Mouse (Mus musculus) gastrocnemius, adult 2 months (tissue): Measurements from ENCODE around the gene Ctnna3. TPM values are rescaled to one million over a fixed set of nuclear protein-coding genes. Genes with fewer than 3 reads are reported as not detected.
A peak's percentile ranks its signal among the peaks of the same experiment; 100 is the strongest.

Experiments
- DNase-seq: peaks from one replicate; pipeline ENCODE4 v3.0.0; 2022
- H3K27ac ChIP-seq: fragments of 200-600 bp; 2 replicates; pipeline ENCODE4 v1.8.1; 2022; ENCODE audit warnings: mild to moderate bottlenecking
- H3K4me3 ChIP-seq: fragments of 200-600 bp; 2 replicates; pipeline ENCODE4 v1.8.1; 2022; ENCODE audit warnings: mild to moderate bottlenecking, moderate library complexity
- CTCF ChIP-seq: fragments of 200-600 bp; IDR thresholded peaks from 2 replicates; pipeline ENCODE4 v1.8.1; 2022; ENCODE audit warnings: antibody characterized with exemption, mild to moderate bottlenecking, moderate library complexity
- intact Hi-C: fragments of 180-260 bp; cut with DNase I; formaldehyde crosslinking; loops from one replicate; pipeline ENCODE4 v1.15.1; 2025
- total RNA-seq, 2 experiments: library from RNA; stranded (reverse); gene quantifications; 2 replicates each; pipeline ENCODE4 v1.2.3; 2021

The Ctnna3 gene
- total RNA-seq, 2 experiments from 2014 or later: 11.8 to 22.7 TPM

GRCm38 (mm10) chr10:63978101-63978500, 548.2 kb downstream of the Ctnna3 start:
- peak overlapping the region; percentile 58 for H3K27ac ChIP-seq
- no peak for TF ChIP-seq CTCF
- intact Hi-C loops: no loop called here
- DNase-seq: no peak
- H3K4me3 ChIP-seq: peak overlapping the region; percentile 62

GRCm38 (mm10) chr10:63978535-63978934, 548.6 kb downstream of the Ctnna3 start:
- DNase-seq: no peak
- H3K27ac ChIP-seq: no peak overlapping the region
- TF ChIP-seq CTCF: no peak
- intact Hi-C loops: no loop called here
- H3K4me3 ChIP-seq: peak overlapping the region; percentile 62

DNA sequence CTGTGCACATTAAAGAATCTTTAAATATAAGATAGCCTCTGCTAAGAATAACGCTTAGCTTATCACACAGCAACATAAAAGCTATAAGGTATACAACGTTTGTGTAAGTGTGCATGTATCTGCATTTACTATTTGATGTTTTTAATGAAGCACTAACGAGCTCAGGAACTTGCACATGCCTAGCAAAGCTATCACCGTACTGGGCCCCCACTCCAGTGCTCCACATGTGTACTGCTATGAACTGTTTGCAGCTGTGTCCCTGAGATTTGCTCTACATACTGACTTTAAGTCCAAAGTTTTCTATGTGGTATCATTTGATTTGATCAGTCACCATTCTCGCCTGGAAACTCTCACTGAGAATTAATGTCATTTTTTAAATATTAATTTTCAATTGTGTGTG, 549.1 kb downstream of the Ctnna3 start:
- Histone ChIP-seq H3K4me3 (no peak overlapping the region), H3K27ac (no peak overlapping the region)
- intact Hi-C loops: no loop called here
- no peak for DNase-seq
- no peak for TF ChIP-seq CTCF

DNA sequence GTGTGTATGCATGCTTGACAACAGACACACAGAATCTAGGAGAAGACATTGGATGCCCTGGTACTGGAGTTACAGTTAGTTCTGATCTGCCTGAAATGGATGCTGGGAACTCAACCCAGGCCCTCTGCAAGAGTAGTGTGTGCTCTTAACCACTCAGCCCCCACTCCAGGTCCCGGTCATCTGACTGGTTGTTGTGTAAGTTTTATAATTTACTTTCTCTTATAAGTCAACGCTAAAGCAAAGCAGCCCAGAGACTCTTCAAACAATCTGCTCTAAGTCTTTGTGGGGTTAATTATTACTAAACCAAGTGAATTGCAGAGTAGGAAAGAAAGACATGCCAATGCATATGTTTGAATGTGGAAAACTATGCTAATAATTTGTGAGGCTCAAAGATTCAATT, 549.5 kb downstream of the Ctnna3 start:
- TF ChIP-seq CTCF: no peak
- DNase-seq: no peak

GRCm38 (mm10) chr10:63985576-63985975, 555.7 kb downstream of the Ctnna3 start:
- no peak overlapping the region for H3K27ac ChIP-seq
- TF ChIP-seq CTCF: no peak
- H3K4me3 ChIP-seq: no peak overlapping the region
- no peak for DNase-seq
- intact Hi-C loops: no loop called here

More for the DNA sequence above, 549.5 kb downstream of the Ctnna3 start:
- H3K4me3 ChIP-seq: no peak overlapping the region
- intact Hi-C loops: no loop called here
- H3K27ac ChIP-seq: no peak overlapping the region

- no peak for DNase-seq
- H3K4me3 ChIP-seq: no peak overlapping the region
- intact Hi-C loops: no loop called here
- TF ChIP-seq CTCF: no peak
- H3K27ac ChIP-seq: no peak overlapping the region
Observed at GRCm38 (mm10) chr10:63994251-63994650, 564.4 kb downstream of the Ctnna3 start.

GRCm38 (mm10) chr10:64001531-64001930, 571.6 kb downstream of the Ctnna3 start:
- no peak for TF ChIP-seq CTCF
- H3K4me3 ChIP-seq: no peak overlapping the region
- no peak overlapping the region for H3K27ac ChIP-seq
- no peak for DNase-seq
- intact Hi-C loops: no loop called here

GRCm38 (mm10) chr10:64001996-64002395, 572.1 kb downstream of the Ctnna3 start:
- TF ChIP-seq CTCF: no peak
- no peak overlapping the region for H3K27ac ChIP-seq
- no peak overlapping the region for H3K4me3 ChIP-seq
- no peak for DNase-seq
- intact Hi-C loops: no loop called here

DNA sequence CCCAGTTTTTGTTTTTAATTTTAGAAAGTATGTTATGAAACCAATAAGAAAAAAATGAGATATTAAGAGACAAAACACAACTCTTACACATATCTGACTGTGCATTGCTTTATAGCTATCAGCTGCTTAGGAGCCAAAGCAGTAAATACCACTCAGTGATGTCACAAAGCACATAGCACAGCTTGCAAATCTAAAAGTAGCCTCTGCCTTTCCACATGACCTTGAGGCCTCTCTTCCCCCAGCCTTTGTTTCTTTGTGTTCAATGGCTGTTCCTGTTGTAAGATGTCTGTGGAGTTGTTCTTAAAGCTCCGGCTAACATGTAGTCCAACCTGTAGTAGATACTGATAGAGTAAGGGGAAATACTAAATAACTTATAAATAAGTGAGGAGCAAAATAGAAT, 590.4 kb downstream of the Ctnna3 start:
- Histone ChIP-seq H3K4me3 (no peak overlapping the region), H3K27ac (no peak overlapping the region)
- no peak for DNase-seq
- intact Hi-C loops: no loop called here
- no peak for TF ChIP-seq CTCF

DNA sequence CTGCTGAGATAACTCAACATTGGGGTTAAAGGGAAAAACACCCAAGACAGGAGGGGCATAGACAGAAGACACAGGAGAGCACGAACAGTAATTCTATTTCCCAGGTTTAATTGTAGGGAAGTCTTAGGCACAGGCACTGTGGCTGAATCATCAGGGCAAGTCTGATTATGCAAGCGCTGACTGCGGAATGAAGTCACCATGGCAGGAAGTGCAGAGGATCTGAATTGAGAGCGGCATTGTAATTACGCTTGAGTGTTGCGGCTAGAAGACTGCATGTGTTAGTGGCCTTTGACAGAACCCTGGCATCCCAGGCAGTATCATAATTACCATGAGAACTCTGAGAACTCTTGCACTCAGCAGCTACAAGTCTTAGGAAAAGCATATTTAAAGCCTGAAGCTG, 593.4 kb downstream of the Ctnna3 start:
- H3K4me3 ChIP-seq: no peak overlapping the region
- intact Hi-C loops: no loop called here

GRCm38 (mm10) chr10:64030901-64031300, 601.0 kb downstream of the Ctnna3 start:
- intact Hi-C loops: no loop called here
- no peak overlapping the region for H3K27ac ChIP-seq
- TF ChIP-seq CTCF: no peak
- no peak for DNase-seq
- no peak overlapping the region for H3K4me3 ChIP-seq

More for the DNA sequence above, 593.4 kb downstream of the Ctnna3 start:
- H3K27ac ChIP-seq: no peak overlapping the region
- TF ChIP-seq CTCF: no peak
- no peak for DNase-seq

DNA sequence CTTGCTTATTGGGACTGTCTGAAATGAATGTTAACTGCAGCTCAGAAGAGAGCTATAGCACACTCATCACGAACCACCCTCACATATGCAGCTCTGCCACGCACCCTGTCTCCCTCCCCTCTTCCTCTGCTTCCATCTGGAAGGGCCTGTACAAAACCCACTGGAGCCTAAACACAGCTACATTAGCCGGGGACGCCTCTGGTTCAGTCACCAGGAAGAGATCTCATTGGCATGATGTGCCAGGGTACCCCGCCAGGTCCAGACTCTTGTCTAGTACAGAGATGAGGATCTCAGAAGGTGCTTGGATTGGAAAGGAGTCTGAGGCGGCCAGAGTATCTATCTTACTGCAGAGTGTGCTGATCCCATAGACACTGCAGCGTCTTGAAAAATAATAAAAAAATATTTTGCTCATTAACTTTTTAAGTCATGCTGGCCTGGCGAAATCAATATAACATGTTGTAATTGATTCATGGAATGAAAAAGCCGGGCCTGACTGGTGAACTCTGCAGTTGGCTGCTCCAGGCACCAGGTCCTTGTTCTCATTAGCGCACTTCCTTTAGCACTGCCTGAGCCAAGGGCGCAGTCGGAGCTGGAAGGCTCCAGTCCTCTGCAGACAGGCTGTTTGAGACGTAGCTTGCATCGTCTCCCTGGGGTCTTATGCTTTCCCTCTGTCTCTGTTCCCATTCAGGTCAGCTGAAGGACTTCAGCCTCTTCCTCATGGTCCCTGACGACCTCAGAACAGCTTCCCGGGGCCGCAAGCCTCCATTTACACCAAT, 610.0 kb downstream of the Ctnna3 start:
- no peak for TF ChIP-seq CTCF
- intact Hi-C loops: no loop called here
- Histone ChIP-seq H3K4me3 (no peak overlapping the region), H3K27ac (peak overlapping the region; percentile 38; the same call in 1 of the 2 replicates)
- peak; percentile 55 for DNase-seq

GRCm38 (mm10) chr10:64041218-64041617, 611.3 kb downstream of the Ctnna3 start:
- no peak for DNase-seq
- intact Hi-C loops: no loop called here
- Histone ChIP-seq H3K4me3 (no peak overlapping the region), H3K27ac (no peak overlapping the region)
- TF ChIP-seq CTCF: no peak

- intact Hi-C loops: no loop called here
- no peak for DNase-seq
- Histone ChIP-seq H3K4me3 (no peak overlapping the region), H3K27ac (no peak overlapping the region)
- no peak for TF ChIP-seq CTCF
Observed at GRCm38 (mm10) chr10:64041892-64042291, 612.0 kb downstream of the Ctnna3 start.
